Mouse (Mus musculus) heart, adult 9 months (tissue): ENCODE measurements around the gene Vdr.
"Not testable (repeated sequence)": the region's sequence is repeated elsewhere in the genome, so short reads cannot be mapped to it uniquely, and the experiment has no call there.

ENCODE experiments used
- DNase-seq, 2 experiments: peaks; one replicate each; pipeline ENCODE4 v3.0.0; 2022; ENCODE audit warnings: low spot score in 2 of 2

The Vdr gene

DNA sequence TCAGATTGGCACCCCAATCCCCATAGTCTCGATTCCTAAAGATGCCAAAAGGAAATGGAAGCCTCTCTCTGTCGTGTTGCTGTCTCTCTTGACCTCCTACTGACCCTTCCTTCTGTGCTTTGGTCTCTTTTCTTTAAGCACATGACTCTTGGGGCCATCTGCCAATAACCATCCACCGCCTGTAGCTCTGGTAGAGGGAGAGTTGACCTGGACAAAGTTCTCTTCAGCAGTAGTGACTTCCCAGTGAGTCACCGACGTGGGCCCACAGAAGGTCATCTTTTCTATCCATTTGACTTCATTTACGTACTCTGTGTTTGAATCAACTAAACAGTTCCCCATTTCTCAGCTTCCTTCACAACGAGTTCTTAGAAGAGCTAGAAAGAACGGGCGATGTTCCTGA lies 30.0 kb downstream of the Vdr start:
- no peak for DNase-seq

DNA sequence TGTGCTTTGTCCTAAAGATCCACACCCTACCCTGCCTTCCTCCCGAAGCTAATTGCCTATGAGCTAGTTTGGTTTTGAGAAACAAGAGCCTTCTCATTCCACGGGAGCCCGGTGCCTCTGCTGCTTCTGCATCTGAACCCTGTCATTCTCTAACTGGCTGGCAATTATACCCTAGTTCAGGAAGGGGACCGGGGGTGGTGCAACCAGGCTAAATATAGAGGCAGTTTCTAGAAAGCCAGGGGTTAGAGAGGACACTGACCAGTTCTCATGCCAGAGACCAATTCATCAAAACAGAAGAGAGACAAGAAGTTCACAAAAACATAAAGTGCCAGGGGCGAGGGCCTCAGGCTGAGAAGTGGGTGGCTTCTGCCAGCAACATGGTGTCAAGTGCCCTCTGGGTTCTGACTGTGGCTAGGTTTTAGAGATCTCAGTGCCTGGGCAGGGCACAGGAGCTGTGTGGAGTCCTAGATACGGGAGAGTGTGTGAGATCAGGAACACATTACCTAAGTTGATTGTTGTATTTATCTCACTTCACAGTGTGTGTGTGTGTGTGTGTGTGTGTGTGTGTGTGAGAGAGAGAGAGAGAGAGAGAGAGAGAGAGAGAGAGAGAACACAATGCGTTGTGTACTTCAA lies 31.6 kb downstream of the Vdr start:
- peak; percentile 33 to 52 for DNase-seq

GRCm38 (mm10) chr15:97875784-97876183 lies 34.6 kb downstream of the Vdr start:
- no peak for DNase-seq

- DNase-seq, result no peak
These were observed 36.7 kb downstream of the Vdr start for GRCm38 (mm10) chr15:97873717-97874116.

GRCm38 (mm10) chr15:97872161-97872560 lies 38.3 kb downstream of the Vdr start:
- no peak for DNase-seq

- no peak for DNase-seq
These were observed 39.1 kb downstream of the Vdr start for GRCm38 (mm10) chr15:97871055-97872030.

- not testable (repeated sequence) for DNase-seq
These were observed 40.3 kb downstream of the Vdr start for GRCm38 (mm10) chr15:97870116-97870515.

DNA sequence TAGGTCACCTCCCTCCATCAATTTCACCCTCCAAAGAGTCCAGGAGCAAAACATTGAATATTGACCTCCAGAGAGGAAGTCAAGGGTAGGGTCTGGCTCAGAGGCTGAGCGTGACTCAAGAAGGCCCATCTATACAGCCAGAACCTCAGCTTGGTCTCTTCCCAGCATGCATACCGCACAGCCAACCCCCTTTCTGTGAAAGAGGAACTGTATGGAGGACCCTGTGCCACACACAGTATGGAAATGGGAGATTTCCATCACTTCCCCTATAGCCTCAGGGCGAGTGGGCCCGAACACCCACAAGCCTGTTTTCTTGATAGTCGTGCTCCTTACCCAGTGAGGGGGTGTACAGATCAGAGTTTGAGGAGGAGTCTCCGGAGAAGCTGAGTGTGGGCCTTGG lies 41.4 kb downstream of the Vdr start:
- no peak for DNase-seq

DNA sequence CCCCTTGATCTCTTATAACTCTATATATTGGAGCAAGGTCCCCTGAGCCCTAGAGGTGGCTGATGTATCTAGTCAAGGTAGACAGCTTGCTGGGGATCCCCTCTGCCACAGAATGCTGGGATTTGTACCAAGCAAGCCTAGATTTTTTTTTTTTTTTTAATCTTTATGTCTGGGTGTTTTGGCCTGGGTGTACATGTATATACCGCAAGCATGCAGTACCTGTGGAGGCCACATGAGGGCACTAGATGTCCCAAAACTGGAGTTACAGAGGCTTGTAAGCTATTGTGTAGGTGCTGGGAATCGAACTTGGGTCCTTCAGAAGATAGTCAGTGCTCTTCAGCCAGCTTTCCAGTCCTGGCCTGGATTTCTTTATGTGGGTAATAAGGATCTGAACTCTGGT lies 44.4 kb downstream of the Vdr start:
- no peak for DNase-seq

DNA sequence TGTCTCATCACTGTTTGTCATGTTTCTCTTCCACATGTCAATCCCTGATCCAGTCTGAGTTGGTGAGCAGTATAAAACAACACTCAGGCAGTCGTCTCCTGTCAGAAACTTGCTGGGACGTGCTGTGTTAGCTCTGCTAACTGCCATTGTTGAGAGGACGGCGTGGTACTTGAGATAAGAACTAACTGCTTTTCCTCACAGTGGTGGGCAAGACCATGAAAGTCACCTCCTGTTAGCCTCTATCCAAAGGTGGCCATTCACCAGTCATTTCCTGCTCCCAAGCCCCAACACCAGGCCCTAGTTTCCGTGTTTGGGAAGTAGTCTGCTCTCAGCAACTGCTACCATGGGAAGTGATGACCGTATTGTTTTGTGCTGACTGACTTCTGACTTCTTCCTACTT lies 45.3 kb downstream of the Vdr start:
- DNase-seq, result no peak

DNA sequence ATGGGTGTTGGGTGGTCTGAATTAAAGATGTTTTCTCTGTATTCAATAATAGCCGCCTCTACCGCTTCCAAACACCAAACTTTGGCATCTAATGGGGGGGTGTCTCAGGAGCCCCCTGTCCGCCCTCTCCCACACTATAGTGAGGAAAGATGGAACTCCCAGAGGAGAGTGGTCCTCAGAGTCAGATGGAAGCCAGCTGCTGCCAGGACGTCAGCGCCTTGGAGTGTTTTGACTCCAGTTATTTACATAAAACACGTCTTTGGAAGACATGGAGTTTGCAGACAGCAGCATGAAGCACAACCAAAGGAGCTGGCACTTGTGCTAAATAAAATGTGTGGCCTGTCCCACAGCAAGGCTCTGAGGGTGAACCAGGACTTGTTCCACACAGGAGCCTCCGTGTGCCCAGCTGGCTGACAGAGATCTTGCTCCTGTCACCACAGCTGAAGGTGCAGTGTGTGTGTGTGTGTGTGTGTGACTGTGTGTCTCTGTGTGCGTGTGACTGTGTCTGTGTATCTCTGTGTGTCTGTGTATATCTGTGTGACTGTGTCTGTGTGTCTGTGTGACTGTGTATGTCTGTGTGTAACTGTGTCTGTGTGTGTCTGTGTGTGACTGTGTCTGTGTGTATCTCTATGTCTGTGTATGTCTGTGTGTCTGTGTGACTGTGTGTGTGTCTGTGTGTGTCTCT lies 45.9 kb downstream of the Vdr start:
- no peak for DNase-seq

- no peak for DNase-seq
These were observed 46.9 kb downstream of the Vdr start for GRCm38 (mm10) chr15:97863494-97863881.

- DNase-seq, result no peak
These were observed 47.4 kb downstream of the Vdr start for GRCm38 (mm10) chr15:97862881-97863493.

GRCm38 (mm10) chr15:97860353-97860752 lies 50.1 kb downstream of the Vdr start:
- DNase-seq, result no peak

GRCm38 (mm10) chr15:97858431-97858830 lies 52.0 kb downstream of the Vdr start:
- DNase-seq, result no peak

DNA sequence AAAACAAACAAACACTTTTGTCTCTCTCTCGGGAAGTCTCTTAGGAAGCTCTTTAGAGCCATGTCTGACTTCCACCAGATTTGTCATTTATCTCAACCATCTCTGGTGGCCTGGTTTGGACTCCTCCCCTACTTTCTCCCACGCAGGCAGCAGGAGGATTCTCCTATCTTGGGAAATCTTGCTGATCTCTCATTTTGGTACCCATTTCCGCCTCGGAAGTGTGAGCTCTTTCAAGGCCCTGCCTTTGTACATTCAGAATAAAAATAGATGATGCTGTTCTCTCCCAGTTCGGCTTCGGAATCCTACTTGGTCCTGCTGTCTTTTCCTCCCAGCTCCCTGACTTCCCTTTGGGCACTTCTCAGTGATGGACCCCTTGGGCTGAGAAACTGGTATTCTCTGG lies 55.9 kb downstream of the Vdr start:
- DNase-seq, result no peak

- no peak for DNase-seq
These were observed 56.4 kb downstream of the Vdr start for GRCm38 (mm10) chr15:97854059-97854458.

GRCm38 (mm10) chr15:97852291-97852690 lies 58.1 kb downstream of the Vdr start:
- no peak for DNase-seq

- no peak for DNase-seq
These were observed 59.4 kb downstream of the Vdr start for GRCm38 (mm10) chr15:97851011-97851410.

DNA sequence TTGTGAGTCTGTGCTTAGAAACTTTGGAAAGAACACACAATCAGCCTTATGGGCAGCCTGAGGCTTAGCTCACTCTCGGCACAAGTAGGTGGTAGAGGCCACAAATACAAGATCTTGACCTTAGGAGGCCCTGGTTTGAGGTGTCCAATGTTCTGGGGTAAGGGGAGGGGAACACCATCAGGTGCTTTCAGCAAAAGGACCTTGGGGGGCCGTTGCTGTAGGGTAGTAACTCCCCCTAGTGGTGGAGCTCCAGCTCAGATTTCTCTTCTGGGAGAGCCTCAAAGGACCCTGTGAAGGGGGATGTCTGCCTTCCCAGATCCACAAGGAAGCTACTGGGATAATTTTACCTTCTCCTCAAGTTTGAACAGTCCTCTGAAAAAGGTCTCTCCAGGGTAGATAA lies 60.0 kb downstream of the Vdr start:
- DNase-seq, result no peak

GRCm38 (mm10) chr15:97849116-97849911 lies 61.1 kb downstream of the Vdr start:
- DNase-seq, result peak; percentile 85 to 92
